In genomic region chr19:33014879-33015278, GRCm38 (mm10) we compare ENCODE assay signal across 5 mouse cellular contexts.
DNase-seq lines count a peak whose midpoint lies in the region; ATAC-seq and TF ChIP-seq lines count a peak whose summit lies in the region.
"Not testable (repeated sequence)": the region's sequence is repeated elsewhere in the genome, so short reads cannot be mapped to it uniquely, and the experiment has no call there.

No protein-coding gene starts in this region.

- H3K4me1 ChIP-seq in G1E (ENCODE audit: insufficient read depth, low read depth, low read length); MEL (ENCODE audit: control insufficient read depth in 1 of 2, insufficient read depth in 2 of 2, low read length in 2 of 2); liver, embryonic 14.5 days (replicated peaks; ENCODE audit: control insufficient read depth in 2 of 2, insufficient read depth in 2 of 2, low read length in 1 of 2): not testable (repeated sequence)

- not testable (repeated sequence) for H3K79me2 ChIP-seq in MEL (ENCODE audit: control insufficient read depth, insufficient read depth, low read length, poor library complexity)

- H3K9ac ChIP-seq in MEL (ENCODE audit: control insufficient read depth, low read depth, low read length, poor library complexity, severe bottlenecking); liver, embryonic 14.5 days (replicated peaks): not testable (repeated sequence)

- peak; percentile 51 to 84; a peak in 3 of 4 replicates for TF ChIP-seq EP300 in MEL (IDR thresholded peaks at IDR 0.05; ENCODE audit: low read depth in 1 of 2, low read length in 2 of 2)
- TF ChIP-seq EP300 in liver, embryonic 14.5 days (IDR thresholded peaks at IDR 0.05; ENCODE audit: low read depth): 0 out of 2 replicates have a peak, but pooled peaks have one; percentile 12

- DNase-seq in G1E (ENCODE audit: low spot score); liver, embryonic 14.5 days (ENCODE audit: low read depth in 3 of 3, low spot score in 3 of 3): not testable (repeated sequence)
- peak; percentile 66 for DNase-seq in MEL (ENCODE audit: low read depth, low spot score)

- H3K36me3 ChIP-seq in G1E (replicated peaks); MEL (ENCODE audit: control insufficient read depth in 1 of 2, insufficient read depth in 2 of 2, low read length in 2 of 2); liver, embryonic 14.5 days (replicated peaks; ENCODE audit: control insufficient read depth, insufficient read depth, low read depth): not testable (repeated sequence)

- WGBS in liver, embryonic 14.5 days (ENCODE audit: insufficient replicate concordance): 63% methylated on average over 9 of the region's 9 CpGs

- TF ChIP-seq POLR2A in MEL (IDR thresholded peaks at IDR 0.05; ENCODE audit: control insufficient read depth in 1 of 2, insufficient read depth in 1 of 2, low read depth in 1 of 2, low read length in 2 of 2, poor library complexity in 1 of 2): not testable (repeated sequence)

- ATAC-seq in G1E (ENCODE audit: extremely low read depth, insufficient number of reproducible peaks, low FRiP score, poor library complexity, severe bottlenecking): 0 out of 2 replicates have a peak, but pooled peaks have one; percentile 22
- not testable (repeated sequence) for ATAC-seq in liver, embryonic 14.5 days (ENCODE audit: insufficient read depth)
- ATAC-seq in megakaryocyte progenitor cell, adult 5-6 weeks (replicated peaks; ENCODE audit: poor library complexity): 0 out of 2 replicates have a peak, but pooled peaks have one; percentile 17
- 0 out of 2 replicates have a peak, but pooled peaks have one; percentile 30 for ATAC-seq in megakaryocyte-erythroid progenitor cell, adult 5-6 weeks (replicated peaks; ENCODE audit: low FRiP score, low TSS enrichment, poor library complexity, severe bottlenecking)

- not testable (repeated sequence) for H3K4me3 ChIP-seq in G1E (ENCODE audit: low read depth, low read length); MEL (ENCODE audit: control insufficient read depth in 1 of 2, insufficient read depth in 1 of 2, low read depth in 2 of 2, low read length in 2 of 2); liver, embryonic 14.5 days (ENCODE audit: insufficient read depth in 1 of 2, low read depth in 2 of 2, low read length in 2 of 2)

- H3K9me3 ChIP-seq in G1E (replicated peaks); MEL (replicated peaks; ENCODE audit: insufficient read depth, low read length); liver, embryonic 14.5 days (ENCODE audit: control insufficient read depth, low read length): not testable (repeated sequence)

- not testable (repeated sequence) for TF ChIP-seq CTCF in G1E (IDR thresholded peaks at IDR 0.05; ENCODE audit: low read depth, low read length); MEL (IDR thresholded peaks at IDR 0.05 in 2 of 3, conservative IDR thresholded peaks at IDR 0.05 in 1 of 3; ENCODE audit: control insufficient read depth in 1 of 3, insufficient read depth in 1 of 3, low read depth in 2 of 3, low read length in 3 of 3, poor library complexity in 1 of 3, severe bottlenecking in 1 of 3); liver, embryonic 14.5 days (IDR thresholded peaks at IDR 0.05; ENCODE audit: low read depth)

- H3K4me2 ChIP-seq in liver, embryonic 14.5 days (ENCODE audit: low read depth): not testable (repeated sequence)

- not testable (repeated sequence) for H3K27me3 ChIP-seq in G1E (ENCODE audit: insufficient read depth, low read length); MEL (ENCODE audit: control insufficient read depth in 1 of 2, insufficient read depth in 2 of 2, low read length in 2 of 2); liver, embryonic 14.5 days (ENCODE audit: control insufficient read depth, insufficient read depth, low read length)

- H3K27ac ChIP-seq in MEL (ENCODE audit: control insufficient read depth, low read depth, low read length): peak overlapping the region; percentile 53; the same call in 1 of the 2 replicates
- not testable (repeated sequence) for H3K27ac ChIP-seq in liver, embryonic 14.5 days

- TF ChIP-seq RAD21 in MEL (IDR thresholded peaks at IDR 0.05; ENCODE audit: low read depth, low read length): not testable (repeated sequence)

TF ChIP-seq in MEL, 35 proteins besides CTCF, POLR2A, EP300 and RAD21:
- TF ChIP-seq BHLHE40 (IDR thresholded peaks at IDR 0.05; ENCODE audit: borderline replicate concordance, low read depth, low read length): peak; percentile 68; the same call in 1 of the 2 replicates
- peak; percentile 81 for TF ChIP-seq ETS1 (IDR thresholded peaks at IDR 0.05; ENCODE audit: low read depth, low read length)
- peak; percentile 22; the same call in 1 of the 2 replicates for TF ChIP-seq GATA1 (IDR thresholded peaks at IDR 0.05; ENCODE audit: low read depth, low read length)
- TF ChIP-seq TCF12 (IDR thresholded peaks at IDR 0.05; ENCODE audit: low read depth, low read length): peak; percentile 87
- TF ChIP-seq TAL1 (IDR thresholded peaks at IDR 0.05; ENCODE audit: low read length): peak; percentile 58
